14 mouse cellular contexts compared by ENCODE assay signal in the genomic region with DNA sequence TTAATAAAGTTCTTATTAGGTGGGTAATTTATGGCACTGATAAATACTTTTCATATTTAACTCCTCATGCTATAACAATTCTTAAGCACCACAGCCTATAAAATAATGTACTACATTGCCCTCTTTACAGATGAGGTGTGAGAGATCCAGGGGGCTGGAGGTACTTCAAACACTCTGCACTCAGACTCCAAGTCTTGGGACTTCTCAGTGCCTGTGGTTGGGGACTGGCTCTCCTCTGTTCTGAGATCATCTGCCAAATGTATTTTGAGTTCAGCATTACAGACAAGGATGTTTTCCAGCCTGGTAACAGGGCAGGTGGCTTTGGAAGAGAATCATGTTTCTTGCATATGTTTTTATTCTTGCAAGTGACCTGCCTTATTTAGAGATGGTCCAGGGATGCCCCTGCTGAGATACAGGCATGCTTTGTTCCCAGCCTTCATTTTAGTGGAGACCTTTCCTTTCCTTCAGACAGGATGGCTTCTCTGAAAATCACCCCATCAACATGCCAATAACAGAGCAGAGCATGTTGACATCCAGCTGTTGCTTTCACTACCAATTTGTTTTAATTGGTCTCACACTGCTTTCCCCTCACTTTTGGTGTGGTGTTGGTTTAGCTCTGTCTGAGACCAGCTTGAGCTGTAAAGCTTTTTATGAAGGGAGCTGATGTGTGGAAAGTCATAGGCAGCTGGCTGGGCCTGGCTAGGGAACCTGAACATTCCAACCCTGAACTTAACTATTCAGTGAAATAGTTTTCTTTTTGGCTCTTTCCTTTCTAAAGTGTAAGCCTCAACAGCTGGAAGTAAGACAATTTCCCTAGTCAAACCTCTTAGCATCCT.
"Had no signal": no experiment of that assay in that cellular context is flagged by ENCODE, and none has a peak within 500 bp of the region (broad histone marks: within the 10 kb centered on the region; RNA-seq: fewer than 3 reads in every experiment).

No protein-coding gene starts in this region.

- H3K9ac ChIP-seq: liver, embryonic 15.5 days had no signal

- H3K4me1 ChIP-seq: liver, embryonic 15.5 days had no signal

- H3K4me3 ChIP-seq: layer of hippocampus, adult 2 months; liver, embryonic 15.5 days had no signal

- DNase-seq: kidney, adult 11 months; kidney, adult 9 months; kidney, postnatal 4 days; lung, adult 2 months; lung, postnatal 36 days; midbrain, embryonic 14.5 days; right cerebral cortex, adult 18-20 months; right cerebral cortex, postnatal 25 days; thymus, postnatal 36 days had no signal

- H3K36me3 ChIP-seq: liver, embryonic 15.5 days had no signal

- H3K27ac ChIP-seq: kidney, postnatal 0 days; layer of hippocampus, adult 2 months; liver, embryonic 15.5 days had no signal

- H3K9me3 ChIP-seq: liver, embryonic 15.5 days had no signal

- ATAC-seq: lung, postnatal 0 days had no signal

- H3K27me3 ChIP-seq: liver, embryonic 15.5 days had no signal

- H3K4me2 ChIP-seq: liver, embryonic 11.5 days; liver, embryonic 15.5 days had no signal
